In the genomic region with DNA sequence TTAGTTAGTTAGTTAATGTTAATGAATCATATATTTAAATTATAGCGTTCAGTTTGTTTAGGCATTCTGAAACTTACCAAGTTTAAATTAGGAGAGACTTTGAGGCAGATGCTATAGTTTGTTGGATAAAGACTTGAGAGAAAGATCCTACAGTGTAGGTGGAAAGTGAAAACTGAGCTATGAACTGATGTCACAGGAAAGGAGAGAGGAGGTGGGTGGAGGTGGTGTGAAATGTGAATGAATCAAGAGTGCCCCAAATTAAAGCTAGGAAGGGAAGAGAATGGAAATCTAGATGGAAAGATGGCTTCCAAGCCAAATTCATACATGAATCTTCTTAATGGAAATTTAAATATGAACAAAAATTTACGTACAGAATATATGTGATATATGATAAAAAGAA, we compare ENCODE assay signal across 11 mouse cellular contexts.
"Had no signal": no experiment of that assay in that cellular context is flagged by ENCODE, and none has a peak within 500 bp of the region (broad histone marks: within the 10 kb centered on the region; RNA-seq: fewer than 3 reads in every experiment).

No protein-coding gene starts in this region.

- DNase-seq: retina, postnatal 1 day; right cerebral cortex, postnatal 14 days; right cerebral cortex, postnatal 25 days; right cerebral cortex, postnatal 4 days; spleen, adult 18-20 months; thymus, adult 18-20 months; thymus, adult 2 months; thymus, postnatal 14 days; thymus, postnatal 25 days; thymus, postnatal 36 days; thymus, postnatal 4 days had no signal
